Mouse (Mus musculus) stomach, postnatal 0 days (tissue): ENCODE measurements around the gene Mlec. TPM values are rescaled to one million over a fixed set of nuclear protein-coding genes. Genes with fewer than 3 reads are reported as not detected.
"Not testable (repeated sequence)": the region's sequence is repeated elsewhere in the genome, so short reads cannot be mapped to it uniquely, and the experiment has no call there.

Source experiments
- ATAC-seq: fragments of 200-750 bp; cut with Nextera tagmentation; 2 replicates; pipeline ENCODE4 v1.8.0; 2017; ENCODE audit not compliant: low FRiP score, low TSS enrichment
- DNase-seq: peaks from one replicate; pipeline ENCODE4 v3.0.0-alpha.2; 2016; ENCODE audit warnings: low spot score
- H3K27ac ChIP-seq: fragments of 300-500 bp; sonication (generic); replicated peaks from 2 replicates; pipeline ENCODE4 v1.5.1; 2014; ENCODE audit warnings: mild to moderate bottlenecking, control low read depth
- H3K27me3 ChIP-seq: fragments of 300-500 bp; sonication (generic); 2 replicates; pipeline ENCODE4 v1.6.1; 2014; ENCODE audit warnings: low read length; ENCODE audit not compliant: control insufficient read depth, insufficient read depth
- H3K36me3 ChIP-seq: fragments of 300-500 bp; sonication (generic); 2 replicates; pipeline ENCODE4 v1.6.1; 2014; ENCODE audit warnings: low read length, mixed read lengths; ENCODE audit not compliant: control insufficient read depth, insufficient read depth
- H3K4me1 ChIP-seq: fragments of 300-500 bp; sonication (generic); replicated peaks from 2 replicates; pipeline ENCODE4 v1.6.1; 2014; ENCODE audit warnings: antibody characterized with exemption; ENCODE audit not compliant: control insufficient read depth, insufficient read depth
- H3K4me2 ChIP-seq: fragments of 300-500 bp; sonication (generic); replicated peaks from 2 replicates; pipeline ENCODE4 v1.6.1; 2014; ENCODE audit warnings: low read depth, mild to moderate bottlenecking, control low read depth, moderate library complexity
- H3K4me3 ChIP-seq: fragments of 300-500 bp; sonication (generic); 2 replicates; pipeline ENCODE4 v1.5.1; 2014; ENCODE audit warnings: low read depth, low read length, control low read depth
- H3K9ac ChIP-seq: fragments of 300-500 bp; sonication (generic); 2 replicates; pipeline ENCODE4 v1.6.1; 2014; ENCODE audit warnings: mild to moderate bottlenecking, low read length, control low read depth, mixed read lengths
- H3K9me3 ChIP-seq: fragments of 300-500 bp; sonication (generic); 2 replicates; pipeline ENCODE4 v1.6.1; 2016; ENCODE audit warnings: low read length; ENCODE audit not compliant: control insufficient read depth
- CTCF ChIP-seq: IDR thresholded peaks from 2 replicates; pipeline ENCODE4 v1.5.1; 2016; ENCODE audit warnings: antibody characterized with exemption, low read depth, mild to moderate bottlenecking, moderate library complexity
- EP300 ChIP-seq: optimal IDR thresholded peaks from 2 replicates; pipeline ENCODE3; 2016; ENCODE audit warnings: antibody characterized with exemption
- WGBS: fragments of 180-500 bp; shearing (Covaris S2); extraction: QIAGEN DNeasy Blood & Tissue Kit; methylation state at CpG from one replicate; pipeline ENCODE4 v1.1.7; 2014; 5-methylcytosine and 5-hydroxymethylcytosine counted together
- polyA plus RNA-seq: library from polyadenylated mRNA; unstranded; fragments of >200 nt; fragmentation: Nextera tagmentation; extraction: Ambion mirVana; gene quantifications from 2 replicates; pipeline ENCODE4 v1.2.1, GENCODE M21; 2015

Gene Mlec
- polyA plus RNA-seq, 1 experiment from 2014 or later, result 30.4 TPM

DNA sequence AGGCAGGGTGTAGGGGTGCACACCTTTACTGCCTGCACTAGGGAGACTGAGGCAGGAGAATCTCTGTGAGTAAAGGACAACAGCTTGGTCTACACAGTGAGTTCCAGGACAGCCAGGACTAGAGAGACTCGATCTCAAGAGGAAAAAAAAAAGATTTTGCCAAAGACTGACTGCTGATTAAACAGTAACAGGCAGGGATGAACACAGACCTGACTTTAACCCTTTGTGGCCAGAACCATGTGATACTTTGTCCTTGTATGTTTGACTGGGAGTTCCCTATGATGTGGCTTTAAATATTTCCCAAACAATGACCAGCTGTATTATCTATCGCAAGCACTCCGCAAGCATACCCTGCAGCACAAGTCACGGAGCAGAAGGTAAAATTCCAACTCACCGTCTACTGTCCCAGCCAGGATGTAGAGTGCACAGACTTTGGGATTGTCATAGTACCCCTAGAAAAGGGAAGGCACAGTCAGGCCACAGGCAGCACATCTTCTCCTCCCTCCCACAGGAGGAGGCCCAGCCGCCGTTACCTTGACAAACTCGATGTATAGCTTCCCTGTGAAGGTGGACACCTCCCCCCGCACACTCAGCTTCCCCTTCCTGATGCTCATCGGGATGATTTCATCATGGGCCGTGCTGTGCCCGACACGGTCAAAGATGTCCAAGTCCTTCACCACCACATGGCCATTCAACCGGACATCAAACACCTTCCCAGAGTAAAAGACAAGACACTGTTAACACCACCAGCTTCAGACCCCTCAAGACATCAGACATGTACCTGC lies 8.1 kb downstream of the Mlec start:
- DNase-seq (no peak), ATAC-seq (no peak)
- H3K4me3 ChIP-seq, result no peak overlapping the region
- peaks cover 4% of the 10 kb centered on the region; the same call in 1 of the 2 replicates for H3K4me1 ChIP-seq
- no peaks in the 10 kb centered on the region for H3K9me3 ChIP-seq
- WGBS, result 92% methylated on average over 14 of the region's 14 CpGs
- H3K4me2 ChIP-seq, result no peak overlapping the region
- no peak overlapping the region for H3K9ac ChIP-seq
- H3K27ac ChIP-seq, result no peak overlapping the region
- H3K27me3 ChIP-seq, result no peaks in the 10 kb centered on the region
- peaks cover 27% of the 10 kb centered on the region for H3K36me3 ChIP-seq
- TF ChIP-seq EP300 (no peak), CTCF (no peak)

DNA sequence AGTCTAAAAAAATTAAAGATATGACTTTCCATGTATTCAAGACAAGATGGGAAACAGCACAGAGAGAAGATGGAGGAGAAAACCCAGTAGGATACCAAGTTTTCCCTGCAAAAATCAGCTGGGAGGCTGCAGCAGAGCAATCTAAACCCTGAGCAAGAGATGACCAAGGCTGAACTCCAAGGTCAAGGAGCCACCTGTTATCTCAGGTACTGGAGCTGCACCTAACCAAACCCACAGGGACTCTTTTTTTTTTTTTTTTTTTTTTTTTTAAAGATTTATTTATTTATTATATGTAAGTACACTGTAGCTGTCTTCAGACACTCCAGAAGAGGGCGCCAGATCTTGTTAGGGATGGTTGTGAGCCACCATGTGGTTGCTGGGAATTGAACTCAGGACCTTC lies 9.1 kb downstream of the Mlec start:
- DNase-seq, H3K4me1 ChIP-seq, H3K27ac ChIP-seq, H3K9me3 ChIP-seq, H3K4me2 ChIP-seq, ATAC-seq, H3K27me3 ChIP-seq, H3K4me3 ChIP-seq, H3K9ac ChIP-seq: not testable (repeated sequence)
- no CpG with 5 or more reads among the region's 1 CpGs for WGBS
- H3K36me3 ChIP-seq, result peaks cover 27% of the 10 kb centered on the region

GRCm38 (mm10) chr5:115148378-115148777 lies 9.6 kb downstream of the Mlec start:
- no peak for DNase-seq
- Histone ChIP-seq H3K36me3 (peaks cover 27% of the 10 kb centered on the region), H3K4me1 (peaks cover 2% of the 10 kb centered on the region; the same call in 1 of the 2 replicates), H3K4me3 (no peak overlapping the region), H3K4me2 (no peak overlapping the region), H3K27me3 (no peaks in the 10 kb centered on the region), H3K9me3 (no peaks in the 10 kb centered on the region), H3K27ac (no peak overlapping the region), H3K9ac (no peak overlapping the region)
- 95% methylated on average over 8 of the region's 8 CpGs for WGBS
- TF ChIP-seq EP300 (no peak), CTCF (no peak)
- no peak for ATAC-seq

- TF ChIP-seq EP300, result no peak
- no peak for TF ChIP-seq CTCF
- no peak overlapping the region for H3K9ac ChIP-seq
- WGBS, result 71% methylated on average over 3 of the region's 3 CpGs
- no peaks in the 10 kb centered on the region for H3K9me3 ChIP-seq
- DNase-seq (no peak), ATAC-seq (no peak)
- no peak overlapping the region for H3K4me2 ChIP-seq
- H3K36me3 ChIP-seq, result peaks cover 27% of the 10 kb centered on the region
- H3K27ac ChIP-seq, result no peak overlapping the region
- no peaks in the 10 kb centered on the region for H3K27me3 ChIP-seq
- H3K4me3 ChIP-seq, result no peak overlapping the region
- H3K4me1 ChIP-seq, result no peaks in the 10 kb centered on the region
Observed at GRCm38 (mm10) chr5:115147388-115147787, 10.6 kb downstream of the Mlec start.

DNA sequence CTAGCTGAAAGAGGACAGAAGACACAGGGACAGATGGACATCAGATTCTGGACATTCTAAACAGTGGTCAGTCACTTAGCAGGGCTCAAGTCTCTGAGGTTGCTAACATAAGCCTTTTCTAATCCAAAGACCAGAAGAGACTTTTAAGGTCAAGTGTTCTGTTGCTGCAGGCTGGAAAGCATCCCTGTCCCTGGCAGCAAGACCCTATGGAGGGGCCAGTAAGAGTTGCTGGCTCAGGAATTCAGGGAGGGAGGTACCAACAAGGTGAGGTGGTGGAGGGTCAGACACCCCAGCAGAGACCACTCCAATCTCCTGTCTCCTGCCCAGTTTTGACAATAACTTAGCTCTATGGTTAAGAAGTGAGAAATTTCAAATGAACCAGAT lies 11.2 kb downstream of the Mlec start:
- no peak overlapping the region for H3K4me2 ChIP-seq
- no peak overlapping the region for H3K9ac ChIP-seq

DNA sequence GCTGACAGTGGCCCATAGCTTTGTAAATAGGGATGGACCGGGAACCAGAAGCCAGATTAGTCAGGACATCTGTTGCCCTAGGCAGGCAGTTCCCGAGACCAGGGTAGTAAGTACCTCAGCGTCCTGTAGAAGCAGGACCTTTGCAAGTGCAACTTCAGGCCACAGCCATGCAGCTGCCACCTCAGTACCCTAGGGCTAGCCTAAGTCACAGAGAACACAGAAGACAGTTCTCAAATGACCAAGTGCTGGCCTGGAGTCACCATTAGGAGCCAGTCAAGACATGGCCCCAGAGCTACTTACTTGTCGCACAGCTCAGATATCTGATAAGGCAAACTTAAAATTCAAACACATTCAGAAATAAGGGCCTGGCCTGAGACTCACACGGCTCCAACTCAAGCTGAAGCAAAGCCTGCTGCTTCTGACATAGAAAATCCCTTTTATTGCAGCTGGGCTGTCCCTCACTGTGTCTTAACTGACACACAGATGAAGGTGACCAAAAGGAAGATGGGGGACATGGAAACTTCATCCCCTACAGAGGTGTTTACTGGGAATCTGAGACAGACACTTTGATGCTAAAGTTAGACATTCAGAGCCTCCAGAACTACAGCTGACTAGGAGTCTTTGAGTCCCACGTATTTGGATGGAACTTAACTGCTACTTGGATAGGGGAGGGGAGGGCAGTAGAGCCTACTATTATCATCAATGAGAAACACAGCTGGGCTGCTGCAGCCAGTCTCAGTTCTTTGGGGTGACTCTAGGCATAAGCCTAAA lies 11.8 kb downstream of the Mlec start:
- no peak for TF ChIP-seq EP300
- no peak for TF ChIP-seq CTCF
- 78% methylated on average over 6 of the region's 6 CpGs for WGBS
- Histone ChIP-seq H3K4me3 (no peak overlapping the region), H3K4me2 (no peak overlapping the region), H3K4me1 (no peaks in the 10 kb centered on the region), H3K9me3 (no peaks in the 10 kb centered on the region), H3K36me3 (peaks cover 27% of the 10 kb centered on the region), H3K27me3 (no peaks in the 10 kb centered on the region), H3K9ac (no peak overlapping the region), H3K27ac (no peak overlapping the region)
- DNase-seq (no peak), ATAC-seq (no peak)

More for the DNA sequence above, 11.2 kb downstream of the Mlec start:
- TF ChIP-seq CTCF (no peak), EP300 (no peak)
- ATAC-seq (no peak), DNase-seq (no peak)
- H3K4me1 ChIP-seq, result no peaks in the 10 kb centered on the region
- no peak overlapping the region for H3K27ac ChIP-seq
- peaks cover 27% of the 10 kb centered on the region for H3K36me3 ChIP-seq
- H3K4me3 ChIP-seq, result no peak overlapping the region
- H3K27me3 ChIP-seq, result no peaks in the 10 kb centered on the region
- no peaks in the 10 kb centered on the region for H3K9me3 ChIP-seq
